Mouse (Mus musculus): ENCODE measurements around the gene Fam174b. TPM values are rescaled to one million over a fixed set of nuclear protein-coding genes. Genes with fewer than 3 reads are reported as not detected.

Fam174b gene
- polyA plus RNA-seq, 1 experiment from 2014 or later = 35.9 TPM

- Histone ChIP-seq H3K4me1 (ENCODE audit: control insufficient read depth, insufficient read depth, low read length) (no peaks in the 10 kb centered on the region), H3K27me3 (ENCODE audit: control insufficient read depth, insufficient read depth, low read depth, low read length) (no peaks in the 10 kb centered on the region), H3K9me3 (replicated peaks; ENCODE audit: control insufficient read depth, low read length, poor library complexity, severe bottlenecking) (no peaks in the 10 kb centered on the region), H3K27ac (ENCODE audit: low read length) (no peak overlapping the region), H3K9ac (ENCODE audit: low read depth, low read length) (no peak overlapping the region), H3K4me2 (ENCODE audit: low read length) (no peak overlapping the region), H3K36me3 (ENCODE audit: control insufficient read depth, insufficient read depth, low read length) (no peaks in the 10 kb centered on the region), H3K4me3 (ENCODE audit: low read depth, low read length) (no peak overlapping the region)
- 91% methylated on average over 7 of the region's 7 CpGs for WGBS
- ATAC-seq = no peak
Measured at GRCm38 (mm10) chr7:73814454-73814853, 74.4 kb downstream of the Fam174b start.

- Histone ChIP-seq H3K9ac (ENCODE audit: low read depth, low read length) (no peak overlapping the region), H3K4me2 (ENCODE audit: low read length) (no peak overlapping the region), H3K27me3 (ENCODE audit: control insufficient read depth, insufficient read depth, low read depth, low read length) (no peaks in the 10 kb centered on the region), H3K36me3 (ENCODE audit: control insufficient read depth, insufficient read depth, low read length) (no peaks in the 10 kb centered on the region), H3K4me1 (ENCODE audit: control insufficient read depth, insufficient read depth, low read length) (no peaks in the 10 kb centered on the region), H3K27ac (ENCODE audit: low read length) (no peak overlapping the region), H3K4me3 (ENCODE audit: low read depth, low read length) (no peak overlapping the region), H3K9me3 (replicated peaks; ENCODE audit: control insufficient read depth, low read length, poor library complexity, severe bottlenecking) (no peaks in the 10 kb centered on the region)
- WGBS = 85% methylated on average over 8 of the region's 8 CpGs
- no peak for ATAC-seq
Measured at GRCm38 (mm10) chr7:73816255-73816996, 76.3 kb downstream of the Fam174b start.

- no peak for ATAC-seq
- 85% methylated on average over 17 of the region's 17 CpGs for WGBS
- Histone ChIP-seq H3K4me3 (ENCODE audit: low read depth, low read length) (no peak overlapping the region), H3K4me2 (ENCODE audit: low read length) (no peak overlapping the region), H3K27me3 (ENCODE audit: control insufficient read depth, insufficient read depth, low read depth, low read length) (no peaks in the 10 kb centered on the region), H3K36me3 (ENCODE audit: control insufficient read depth, insufficient read depth, low read length) (no peaks in the 10 kb centered on the region), H3K9ac (ENCODE audit: low read depth, low read length) (no peak overlapping the region), H3K4me1 (ENCODE audit: control insufficient read depth, insufficient read depth, low read length) (no peaks in the 10 kb centered on the region), H3K9me3 (replicated peaks; ENCODE audit: control insufficient read depth, low read length, poor library complexity, severe bottlenecking) (no peaks in the 10 kb centered on the region), H3K27ac (ENCODE audit: low read length) (no peak overlapping the region)
Measured at GRCm38 (mm10) chr7:73819366-73819765, 79.3 kb downstream of the Fam174b start.

Small RNA genes within 50 kb of the gene (microRNA-seq; reads per million reads assigned to microRNA genes)
- gene Mir7234 = not detected

Other genes starting within 250 kb of the Fam174b start
- gene Chd2, start 198.5 kb upstream of the Fam174b start, polyA plus RNA-seq (2015; fragmentation: Nextera tagmentation; extraction: Ambion mirVana) = 44.8 and 49.0 TPM in 2 replicates

All from midbrain, embryonic 16.5 days (tissue).